In genomic region chr3:58414986-58415883, GRCm38 (mm10) we compare ENCODE assay signal across 8 mouse cellular contexts. TPM values are rescaled to one million over a fixed set of nuclear protein-coding genes. Genes with fewer than 3 reads are reported as not detected.
A peak's percentile ranks its signal among the peaks of the same experiment; 100 is the strongest.
DNase-seq lines count a peak whose midpoint lies in the region; ATAC-seq and TF ChIP-seq lines count a peak whose summit lies in the region.

No protein-coding gene starts in this region.

- H3K27ac ChIP-seq in forebrain, embryonic 11.5 days (ENCODE audit: low read depth, low read length): peak overlapping the region; percentile 98
- H3K27ac ChIP-seq in heart, embryonic 15.5 days: peak overlapping the region; percentile 98
- peak overlapping the region; percentile 88 for H3K27ac ChIP-seq in liver, embryonic 14.5 days

- peak; percentile 21 for DNase-seq in c-Kit-positive CD71-positive TER-119-negative erythroid progenitor cells, embryonic 14.5 days (ENCODE audit: low read depth)
- peak; percentile 83 for DNase-seq in forebrain, embryonic 11.5 days (ENCODE audit: low spot score)
- peak; percentile 89 for DNase-seq in kidney, postnatal 14 days
- peak; percentile 29 to 46 (median 42) for DNase-seq in liver, embryonic 14.5 days (ENCODE audit: low read depth in 3 of 3, low spot score in 3 of 3)
- DNase-seq in natural killer cell, adult 2 months (ENCODE audit: low spot score in 2 of 2): peak; percentile 56 to 64
- peak; percentile 52 for DNase-seq in splenic B cell, adult 2 months (ENCODE audit: low read depth, low spot score)

- no peaks in the 10 kb centered on the region for H3K27me3 ChIP-seq in forebrain, embryonic 11.5 days (ENCODE audit: control insufficient read depth, insufficient read depth, low read length)
- H3K27me3 ChIP-seq in heart, embryonic 15.5 days: no peaks in the 10 kb centered on the region
- no peaks in the 10 kb centered on the region for H3K27me3 ChIP-seq in liver, embryonic 14.5 days (ENCODE audit: control insufficient read depth, insufficient read depth, low read length)
- no peaks in the 10 kb centered on the region for H3K27me3 ChIP-seq in splenic B cell, adult 2 months (ENCODE audit: control insufficient read depth, insufficient read depth, low read length, poor library complexity, severe bottlenecking)

- ATAC-seq in CD4-positive, CD25-positive, alpha-beta regulatory T cell, adult 4 months: peak; percentile 38
- peak; percentile 50 for ATAC-seq in forebrain, embryonic 11.5 days (replicated peaks; ENCODE audit: low FRiP score)
- peak; percentile 70 for ATAC-seq in heart, embryonic 15.5 days (replicated peaks; ENCODE audit: insufficient number of reproducible peaks, insufficient read depth, low FRiP score, low read depth)
- peak; percentile 63 for ATAC-seq in liver, embryonic 14.5 days (ENCODE audit: insufficient read depth)

- H3K4me2 ChIP-seq in forebrain, embryonic 11.5 days (ENCODE audit: low read depth, low read length, severe bottlenecking): peak overlapping the region; percentile 95
- peak overlapping the region; percentile 86 for H3K4me2 ChIP-seq in heart, embryonic 15.5 days
- peak overlapping the region; percentile 83 for H3K4me2 ChIP-seq in liver, embryonic 14.5 days (ENCODE audit: low read depth)

- peak overlapping the region; percentile 96 for H3K4me3 ChIP-seq in forebrain, embryonic 11.5 days (ENCODE audit: low read depth, low read length)
- peak overlapping the region; percentile 87 for H3K4me3 ChIP-seq in heart, embryonic 15.5 days
- H3K4me3 ChIP-seq in liver, embryonic 14.5 days (ENCODE audit: insufficient read depth in 1 of 2, low read depth in 2 of 2, low read length in 2 of 2): peak overlapping the region; percentile 76 to 94

- peak overlapping the region; percentile 96 for H3K9ac ChIP-seq in forebrain, embryonic 11.5 days (ENCODE audit: low read length)
- H3K9ac ChIP-seq in heart, embryonic 15.5 days: peak overlapping the region; percentile 87
- H3K9ac ChIP-seq in liver, embryonic 14.5 days (replicated peaks): peak overlapping the region; percentile 89

- TF ChIP-seq EP300 in liver, embryonic 14.5 days (IDR thresholded peaks at IDR 0.05; ENCODE audit: low read depth): no peak

- no peak for TF ChIP-seq CTCF in liver, embryonic 14.5 days (IDR thresholded peaks at IDR 0.05; ENCODE audit: low read depth)

- H3K9me3 ChIP-seq in forebrain, embryonic 11.5 days (ENCODE audit: control insufficient read depth, low read length): no peaks in the 10 kb centered on the region
- no peaks in the 10 kb centered on the region for H3K9me3 ChIP-seq in heart, embryonic 15.5 days (replicated peaks)
- H3K9me3 ChIP-seq in liver, embryonic 14.5 days (ENCODE audit: control insufficient read depth, low read length): no peaks in the 10 kb centered on the region

- no peaks in the 10 kb centered on the region for H3K36me3 ChIP-seq in forebrain, embryonic 11.5 days (ENCODE audit: control insufficient read depth, insufficient read depth, low read length)
- H3K36me3 ChIP-seq in heart, embryonic 15.5 days: 0 out of 2 replicates have a peak, but pooled peaks cover 3% of the 10 kb centered on the region
- H3K36me3 ChIP-seq in liver, embryonic 14.5 days (replicated peaks; ENCODE audit: control insufficient read depth, insufficient read depth, low read depth): no peaks in the 10 kb centered on the region
- no peaks in the 10 kb centered on the region for H3K36me3 ChIP-seq in splenic B cell, adult 2 months (ENCODE audit: control insufficient read depth, insufficient read depth, low read length, poor library complexity, severe bottlenecking)

- H3K4me1 ChIP-seq in forebrain, embryonic 11.5 days (replicated peaks; ENCODE audit: control insufficient read depth, insufficient read depth, low read length): no peaks in the 10 kb centered on the region
- no peaks in the 10 kb centered on the region for H3K4me1 ChIP-seq in heart, embryonic 15.5 days (replicated peaks)
- peaks cover 3 to 4% of the 10 kb centered on the region in 2 experiments; a peak in 3 of 4 replicates for H3K4me1 ChIP-seq in liver, embryonic 14.5 days (replicated peaks; ENCODE audit: control insufficient read depth in 2 of 2, insufficient read depth in 2 of 2, low read length in 1 of 2)

- under 1% methylated on average over 89 of the region's 113 CpGs for WGBS in forebrain, embryonic 11.5 days
- WGBS in heart, embryonic 15.5 days: under 1% methylated on average over 93 of the region's 113 CpGs
- WGBS in liver, embryonic 14.5 days (ENCODE audit: insufficient replicate concordance): under 1% methylated on average over 97 of the region's 113 CpGs

RNA-seq across cellular contexts. Expression of gene Tsc22d2, which starts 0.7 kb away (rescaled TPM):
- polyA plus RNA-seq in CD4-positive, CD25-positive, alpha-beta regulatory T cell, adult 4 months (2017; shearing (Covaris generic)): 10 to 100 TPM in 1 of 2 experiments, 1 to 10 TPM in 1; 9.9 to 16.9 TPM
- polyA plus RNA-seq in forebrain, embryonic 11.5 days (2014; fragmentation: Nextera tagmentation; extraction: Ambion mirVana): 12.5 and 17.4 TPM in 2 replicates
- 12.9 and 13.2 TPM in 2 replicates for polyA plus RNA-seq in heart, embryonic 15.5 days (2015; fragmentation: Nextera tagmentation; extraction: Ambion mirVana)
- 4.3 TPM in 2 replicates for polyA plus RNA-seq in liver, embryonic 14.5 days (2012; rRNA removed)
- 4.1 and 4.3 TPM in 2 replicates for polyA plus RNA-seq in liver, embryonic 14.5 days (2014; fragmentation: Nextera tagmentation; extraction: Ambion mirVana)

Comparison
In these comparisons a context has a peak if more than half of its experiments do, and no peak if none do; other contexts are left out.
1. Peak in every context shown above with its lines: DNase-seq, ATAC-seq, H3K4me3 ChIP-seq and H3K27ac ChIP-seq.
2. DNase-seq: peak in every context shown above with its lines; median percentile 89 in kidney, postnatal 14 days; 83 in forebrain, embryonic 11.5 days; 60 in natural killer cell, adult 2 months; 52 in splenic B cell, adult 2 months; 42 in liver, embryonic 14.5 days; 21 in c-Kit-positive CD71-positive TER-119-negative erythroid progenitor cells, embryonic 14.5 days.